Mouse (Mus musculus) bone marrow, adult 2 months (tissue): ENCODE data around the gene Usp18.

Source experiments
- CTCF ChIP-seq: fragments of 200-500 bp; IDR thresholded peaks from 2 replicates; pipeline ENCODE4 v1.5.1; 2011; ENCODE audit warnings: low read length, control low read depth; ENCODE audit not compliant: control insufficient read depth, insufficient read depth
- POLR2A ChIP-seq: fragments of 200-500 bp; IDR thresholded peaks from 2 replicates; pipeline ENCODE4 v1.6.1; 2011; ENCODE audit warnings: low read depth, mild to moderate bottlenecking, control low read depth, low read length, borderline replicate concordance; ENCODE audit not compliant: control insufficient read depth

DNA sequence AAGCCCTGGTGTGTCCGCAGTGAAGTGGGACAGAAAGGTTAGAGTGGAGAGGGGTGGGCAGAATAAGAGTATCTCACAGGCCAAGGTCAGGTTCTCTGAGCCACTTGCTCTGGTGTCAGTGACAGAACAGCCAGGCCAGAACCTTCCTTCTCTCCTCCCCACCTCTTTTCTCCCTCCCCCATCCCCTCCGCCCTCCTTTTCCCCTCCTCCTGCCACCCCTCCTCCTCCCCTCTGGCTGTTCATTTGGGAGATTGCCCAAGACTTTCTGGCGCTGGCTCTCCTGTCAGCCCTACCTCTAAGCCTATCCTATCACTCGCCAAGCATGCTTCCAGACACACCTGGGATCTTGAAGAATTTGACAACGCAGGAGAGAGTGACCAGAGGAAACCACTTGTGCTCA lies 34.0 kb upstream of the Usp18 start:
- no peak for TF ChIP-seq CTCF
- TF ChIP-seq POLR2A, result no peak
